Mouse (Mus musculus): ENCODE results near the gene Pygm.

Gene Pygm

DNA sequence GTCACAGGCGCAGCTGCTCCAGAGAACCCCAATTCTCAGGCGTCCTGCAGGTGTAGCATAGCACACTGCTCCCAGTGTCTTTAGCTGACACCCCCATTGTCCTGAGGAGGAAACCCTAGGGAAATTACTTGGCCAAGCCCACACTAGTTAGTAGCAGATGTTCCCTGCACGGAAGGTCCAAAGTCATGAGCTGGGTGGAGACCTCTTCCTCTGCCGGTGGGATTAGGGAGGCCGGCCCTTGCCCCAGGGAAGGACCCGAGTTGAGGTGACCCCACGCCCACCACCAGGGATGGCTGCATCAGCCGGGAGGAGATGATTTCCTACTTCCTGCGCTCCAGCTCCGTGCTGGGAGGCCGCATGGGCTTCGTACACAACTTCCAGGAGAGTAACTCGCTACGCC lies 28.6 kb downstream of the Pygm start:
- no peak for DNase-seq

- DNase-seq: no peak
Measured at GRCm38 (mm10) chr19:6415454-6415853, 31.3 kb downstream of the Pygm start.

GRCm38 (mm10) chr19:6416124-6416770 lies 32.0 kb downstream of the Pygm start:
- no peak for DNase-seq

GRCm38 (mm10) chr19:6416894-6417761 lies 32.9 kb downstream of the Pygm start:
- DNase-seq: no peak

DNA sequence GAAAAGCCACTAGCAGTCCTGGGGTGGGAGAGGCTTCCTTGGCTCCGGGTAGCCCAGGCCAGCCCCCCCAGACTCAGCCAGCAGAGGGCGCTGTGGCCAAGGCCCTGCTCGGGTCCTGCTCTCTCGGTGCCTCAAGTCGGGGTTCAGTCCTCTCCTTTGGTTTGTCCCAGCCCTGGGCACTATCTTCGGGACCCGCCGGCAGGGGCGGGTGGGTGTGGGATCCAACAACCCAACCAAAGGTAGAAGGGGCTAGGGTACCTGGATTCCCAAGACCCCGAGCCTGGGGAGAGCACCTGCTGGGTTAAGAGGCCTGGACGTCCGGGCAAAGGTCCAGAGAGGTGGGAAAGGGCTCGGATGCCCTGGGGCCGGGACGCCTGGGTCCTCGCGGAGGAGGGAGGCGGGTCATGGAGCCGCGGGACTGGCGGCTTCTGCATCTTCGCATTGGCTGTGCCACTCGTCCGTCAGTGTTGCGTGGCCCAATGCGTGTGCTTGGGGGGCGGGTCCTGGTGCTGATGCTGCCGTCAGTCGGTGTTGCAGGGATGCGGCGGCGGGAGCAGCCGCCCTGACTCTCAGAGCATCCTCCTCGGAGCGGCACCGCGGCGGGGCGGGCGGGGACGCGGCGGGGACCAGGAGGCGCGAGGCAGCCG lies 34.2 kb downstream of the Pygm start, which contains the start of gene Nrxn2:
Gene Nrxn2, plus strand, starts transcription at position 499 of the 647 bp plus-strand sequence.
- peak; percentile 58 to 68 for DNase-seq

GRCm38 (mm10) chr19:6418984-6419692 lies 34.9 kb downstream of the Pygm start:
- DNase-seq: no peak

DNA sequence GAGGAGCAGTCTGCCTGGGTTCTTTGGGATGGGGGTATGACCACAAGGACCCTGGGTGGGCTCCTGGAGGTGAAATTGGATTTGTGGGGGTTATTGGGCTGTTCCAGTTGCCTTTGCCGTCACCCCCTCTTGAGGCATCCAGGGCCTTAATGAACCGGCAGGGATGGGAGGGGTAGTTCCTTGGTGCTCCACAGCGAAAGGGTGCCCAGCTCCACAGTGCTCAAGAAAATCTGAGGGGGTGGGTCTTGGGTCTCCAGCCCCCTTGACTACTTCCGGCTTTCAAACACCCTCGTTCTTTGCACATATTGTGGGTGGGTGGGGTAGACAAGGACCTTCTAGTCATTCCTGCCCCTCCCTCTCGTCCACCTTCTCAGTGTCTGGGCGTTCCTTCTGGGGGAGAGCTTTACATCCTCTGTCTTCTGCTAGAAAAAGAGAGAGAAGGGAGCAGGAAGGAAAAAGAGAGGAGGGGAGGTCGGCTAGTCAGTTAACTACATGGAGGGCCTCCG lies 35.7 kb downstream of the Pygm start:
- no peak for DNase-seq

DNA sequence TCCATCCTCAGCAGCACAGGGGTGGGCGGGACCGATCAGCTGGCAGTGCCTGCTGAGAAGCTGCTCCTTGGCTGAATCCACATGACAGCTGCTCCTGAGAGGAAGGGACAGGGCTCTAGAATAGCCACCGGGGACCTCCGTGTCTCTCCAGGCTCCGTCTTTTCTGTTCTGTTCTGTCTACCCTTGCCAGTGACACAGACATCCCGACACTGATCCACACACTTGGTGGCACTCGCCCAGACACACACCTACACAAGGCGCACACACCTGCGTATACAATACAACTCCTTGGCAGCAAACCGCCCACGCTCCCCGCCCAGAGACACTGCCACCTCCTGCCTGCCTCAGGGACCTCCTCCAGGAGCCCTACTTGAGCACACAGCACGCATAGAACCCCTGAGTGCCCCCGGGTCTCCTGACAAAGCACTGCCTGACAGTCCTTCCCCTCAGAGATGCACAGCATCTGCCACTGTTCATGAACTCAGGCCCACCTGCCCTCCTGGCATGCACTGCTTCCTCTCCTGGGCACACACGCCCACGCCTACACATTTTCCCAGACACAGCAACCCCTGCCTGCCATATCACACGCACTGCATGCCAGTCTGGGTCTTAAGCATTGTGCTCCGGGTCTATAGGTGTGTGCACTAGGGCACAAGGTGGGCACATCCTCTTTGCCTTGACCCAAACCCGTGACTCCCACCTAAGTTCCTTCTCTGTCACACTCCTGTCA lies 36.4 kb downstream of the Pygm start:
- no peak for DNase-seq

GRCm38 (mm10) chr19:6421211-6421590 lies 37.0 kb downstream of the Pygm start:
- no peak for DNase-seq

DNA sequence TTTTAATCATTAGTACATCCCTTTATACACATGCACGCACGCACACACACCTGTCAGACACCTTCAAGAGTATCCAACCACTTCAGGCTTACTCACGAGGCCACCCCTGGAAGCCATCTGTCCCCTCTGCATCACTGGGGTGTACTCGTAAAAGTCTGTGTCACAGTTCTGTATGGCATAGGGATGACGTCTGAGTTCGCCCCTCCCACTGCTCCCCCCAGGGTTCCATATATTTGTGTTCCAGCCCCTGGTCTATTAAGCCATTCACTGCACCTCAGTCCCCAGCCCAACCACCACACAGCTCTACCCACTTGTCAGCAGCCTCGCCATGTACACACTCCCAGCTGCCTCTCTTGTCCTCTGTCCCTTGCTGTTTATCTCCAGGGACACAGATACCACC lies 37.8 kb downstream of the Pygm start:
- DNase-seq: no peak

DNA sequence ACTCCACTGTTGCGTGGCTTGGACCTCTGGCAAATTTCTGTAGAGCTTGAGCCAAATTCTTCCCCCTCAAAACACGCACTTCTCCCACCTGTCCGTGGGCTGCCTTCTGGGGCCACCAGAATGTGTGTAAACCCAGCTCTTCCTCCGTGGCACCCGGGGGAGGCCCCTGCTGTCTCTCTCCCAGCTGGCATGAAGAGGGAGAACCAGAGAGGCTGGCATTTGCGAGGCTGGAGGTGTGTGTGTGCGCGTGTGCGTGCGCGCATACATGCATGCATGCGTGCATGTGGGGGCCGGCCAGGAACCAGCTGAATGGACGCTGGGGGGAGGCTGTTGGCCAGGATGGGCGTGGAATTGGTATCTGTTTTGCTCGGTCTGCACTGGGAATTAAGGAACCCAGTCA lies 39.0 kb downstream of the Pygm start:
- no peak for DNase-seq

DNA sequence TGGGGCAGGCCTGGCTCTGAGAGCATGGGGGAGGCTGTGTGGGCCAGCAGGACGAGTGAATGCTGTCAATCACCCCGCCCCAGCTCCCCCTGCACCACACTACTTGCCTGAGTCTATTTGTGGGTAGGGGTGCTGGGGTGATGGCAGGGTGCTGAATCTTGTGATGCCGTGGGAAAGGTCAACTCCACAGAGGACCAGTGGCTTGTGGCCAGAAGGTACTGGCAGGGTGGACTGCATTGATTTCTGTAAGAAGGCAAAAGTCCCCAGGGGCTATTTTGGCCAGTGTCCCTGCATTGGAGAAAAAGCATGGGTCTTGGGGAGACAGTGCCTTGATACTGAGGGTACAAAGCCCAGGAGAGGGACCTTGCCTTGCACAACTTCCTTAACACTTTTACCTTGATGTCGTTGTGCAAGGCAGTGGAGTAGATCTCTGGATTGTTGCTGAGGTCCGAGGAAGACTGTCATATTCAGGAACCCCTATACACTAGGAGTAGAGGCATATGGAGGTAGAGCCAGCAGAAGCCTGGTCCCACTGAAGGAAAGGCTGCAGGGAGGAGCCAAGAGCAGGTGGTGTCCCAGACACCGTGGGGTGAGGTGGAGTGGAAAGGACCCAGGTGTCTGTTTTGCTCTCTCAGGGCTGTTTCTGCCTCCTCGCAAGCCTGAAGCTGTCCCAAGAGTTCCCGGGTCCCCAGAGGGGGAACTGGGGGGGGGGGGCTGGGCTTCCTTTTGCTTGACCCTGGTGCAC lies 40.1 kb downstream of the Pygm start:
- no peak for DNase-seq

- DNase-seq: no peak
Measured at GRCm38 (mm10) chr19:6425595-6425994, 41.4 kb downstream of the Pygm start.

DNA sequence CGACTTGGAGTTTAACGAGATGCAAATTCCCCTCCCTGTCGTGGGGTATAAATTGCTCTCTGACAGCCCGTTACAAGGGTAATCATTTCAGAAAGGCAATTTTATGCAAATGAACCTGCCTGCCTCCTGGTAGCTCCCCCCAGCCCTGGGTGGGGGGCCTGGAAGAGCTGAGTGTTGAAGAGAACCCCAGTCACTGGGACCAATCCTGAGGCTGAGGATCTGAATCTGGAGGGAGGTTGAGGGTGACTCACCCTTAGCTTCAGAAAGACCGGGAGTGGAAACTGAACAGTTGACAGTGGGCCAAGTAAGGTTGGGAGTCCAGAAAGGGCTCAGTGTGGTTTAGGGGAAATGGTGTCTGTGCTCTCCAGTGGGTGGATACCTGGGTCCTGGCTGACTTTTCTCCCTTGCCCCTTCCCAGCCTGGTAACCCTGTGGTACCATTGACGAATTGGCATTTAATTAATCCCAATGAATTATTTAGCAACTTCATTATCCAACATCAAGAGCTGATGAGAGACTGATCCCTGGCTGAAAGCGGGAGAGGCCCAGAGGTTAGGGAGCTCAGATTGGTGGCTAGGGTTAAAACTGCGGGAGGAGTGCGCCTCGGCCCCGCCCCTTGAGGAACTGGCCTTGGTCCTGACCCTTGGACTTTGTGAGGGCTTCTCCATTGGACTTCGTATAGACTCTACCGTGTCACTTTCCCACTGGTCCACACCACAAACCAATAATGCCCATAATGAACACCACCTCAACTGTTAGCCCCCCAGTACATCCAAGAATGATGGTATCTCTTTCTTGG lies 42.7 kb downstream of the Pygm start:
- DNase-seq: no peak

DNA sequence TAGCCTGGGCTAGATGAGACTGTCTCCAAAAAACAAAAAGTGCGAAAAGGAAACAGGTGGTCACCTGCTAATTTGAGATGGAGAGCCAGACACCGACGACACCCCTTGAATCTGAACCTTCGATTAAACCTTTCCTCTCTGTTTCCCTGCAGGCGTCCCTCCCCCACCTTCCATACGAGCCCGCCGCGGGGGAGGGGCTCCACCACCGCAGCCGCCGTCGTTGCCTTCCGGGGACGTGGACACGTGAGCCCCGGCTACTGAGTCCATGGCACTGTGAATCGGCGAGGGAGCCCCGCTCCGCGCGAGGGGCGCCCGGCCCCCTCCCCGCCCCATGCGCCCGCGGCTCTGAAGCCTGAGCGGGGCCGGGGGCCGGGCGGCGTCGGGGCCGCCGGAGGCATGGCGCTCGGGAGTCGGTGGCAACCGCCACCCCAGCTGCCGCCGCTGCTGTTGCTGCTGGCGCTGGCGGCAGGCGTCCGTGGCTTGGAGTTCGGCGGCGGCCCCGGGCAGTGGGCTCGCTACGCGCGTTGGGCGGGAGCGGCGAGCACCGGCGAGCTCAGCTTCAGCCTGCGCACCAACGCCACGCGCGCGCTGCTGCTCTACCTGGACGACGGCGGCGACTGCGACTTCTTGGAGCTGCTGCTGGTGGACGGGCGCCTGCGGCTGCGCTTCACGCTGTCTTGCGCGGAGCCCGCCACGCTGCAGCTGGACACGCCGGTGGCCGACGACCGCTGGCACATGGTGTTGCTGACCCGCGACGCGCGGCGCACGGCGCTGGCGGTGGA lies 43.6 kb downstream of the Pygm start:
- no peak for DNase-seq

DNA sequence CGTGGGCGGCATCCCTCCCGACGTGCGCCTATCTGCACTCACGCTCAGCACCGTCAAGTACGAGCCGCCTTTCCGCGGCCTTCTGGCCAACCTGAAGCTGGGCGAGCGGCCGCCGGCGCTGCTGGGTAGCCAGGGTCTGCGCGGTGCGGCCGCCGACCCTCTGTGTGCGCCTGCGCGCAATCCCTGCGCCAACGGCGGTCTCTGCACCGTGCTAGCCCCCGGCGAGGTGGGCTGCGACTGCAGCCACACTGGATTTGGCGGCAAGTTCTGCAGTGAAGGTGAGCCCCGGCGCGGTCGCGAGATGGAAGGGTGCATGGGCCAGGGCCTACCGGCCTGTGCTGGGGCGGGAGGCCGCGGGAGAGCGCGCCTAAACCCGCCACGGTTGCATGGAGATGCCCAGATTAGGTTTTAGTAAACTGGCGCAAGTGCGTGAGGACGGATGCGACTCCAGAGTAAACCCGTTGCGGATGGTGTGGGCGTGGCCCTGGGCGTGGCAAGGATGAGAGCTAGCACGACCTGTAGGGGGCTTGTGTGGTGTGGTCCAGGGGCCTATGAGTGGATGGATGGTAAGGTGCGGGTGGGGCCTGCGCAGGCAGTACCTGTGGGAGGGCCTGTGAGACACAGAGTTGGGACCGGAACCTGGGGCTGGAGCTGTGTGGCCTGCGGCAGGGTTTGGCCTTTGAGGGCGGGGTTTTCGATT lies 44.5 kb downstream of the Pygm start:
- DNase-seq: peak; percentile 44 to 49

- DNase-seq: no peak
Measured at GRCm38 (mm10) chr19:6443016-6443415, 58.8 kb downstream of the Pygm start.

DNA sequence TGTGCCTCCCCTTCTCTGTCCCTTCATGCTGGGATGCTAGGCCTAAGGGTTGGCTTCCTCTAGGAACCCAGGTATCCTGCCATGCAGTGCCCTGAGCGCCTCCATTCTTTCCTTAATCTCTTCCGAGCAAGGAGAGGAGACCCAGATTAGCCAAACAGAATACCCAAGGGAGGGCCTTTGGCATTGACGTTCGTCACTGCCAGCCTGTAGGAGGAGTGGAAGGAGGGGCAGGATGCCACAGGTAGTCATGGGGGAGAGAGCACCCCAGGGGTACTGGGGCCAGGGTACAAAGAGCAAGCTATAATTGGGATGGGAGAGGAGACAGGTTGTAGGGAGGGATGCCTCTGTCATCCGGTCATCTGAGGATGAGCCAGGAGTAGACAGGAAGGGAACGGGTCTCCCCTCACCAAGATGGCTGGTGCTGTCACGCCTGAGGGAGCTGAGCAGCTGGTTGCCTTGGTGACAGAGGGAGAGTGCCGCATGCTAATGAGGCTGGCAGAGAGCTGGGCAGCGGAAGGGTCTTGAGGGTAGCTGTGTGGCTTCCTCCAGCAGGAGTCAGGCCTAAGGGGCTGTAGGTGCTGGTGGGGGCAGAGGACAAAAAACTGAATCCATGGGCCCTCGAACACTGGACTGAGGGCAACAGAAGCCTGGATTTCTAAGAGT lies 61.7 kb downstream of the Pygm start:
- DNase-seq: no peak
